Mouse (Mus musculus) WW6 (cell line): ENCODE results near the gene Scaf4.

Source experiments
- DNase-seq: peaks from one replicate; pipeline ENCODE4 v3.0.0-alpha.2; 2013; ENCODE audit warnings: low read depth, low spot score

Scaf4 gene

GRCm38 (mm10) chr16:90203226-90203962 is 80.9 kb downstream of the Scaf4 start:
- DNase-seq, result no peak

GRCm38 (mm10) chr16:90202140-90202539 is 82.2 kb downstream of the Scaf4 start:
- DNase-seq, result no peak

DNA sequence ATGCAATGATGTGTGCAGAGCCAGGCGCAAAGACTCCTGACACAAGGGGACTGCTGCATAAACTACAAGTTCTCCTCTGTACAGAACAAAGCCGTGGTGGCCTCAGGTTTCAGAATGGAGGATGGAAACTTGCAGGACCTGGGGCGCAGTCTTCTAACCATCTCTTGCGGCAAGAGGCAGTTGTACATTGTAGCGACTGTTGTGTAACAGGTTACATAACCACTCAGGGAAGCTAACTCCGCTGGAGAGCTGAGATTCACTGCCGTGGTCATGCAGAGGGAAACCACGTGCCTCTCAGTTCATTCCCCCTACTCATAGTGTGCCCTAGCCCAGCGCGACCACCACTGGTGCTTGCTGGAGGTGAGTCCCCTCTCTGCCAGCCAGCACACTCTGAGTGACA is 85.1 kb downstream of the Scaf4 start:
- DNase-seq, result no peak

GRCm38 (mm10) chr16:90198626-90199025 is 85.7 kb downstream of the Scaf4 start:
- DNase-seq, result no peak

- peak; percentile 67 for DNase-seq
Measured at GRCm38 (mm10) chr16:90197337-90197973, 86.8 kb downstream of the Scaf4 start.

GRCm38 (mm10) chr16:90196688-90197240 is 87.5 kb downstream of the Scaf4 start:
- DNase-seq, result no peak

DNA sequence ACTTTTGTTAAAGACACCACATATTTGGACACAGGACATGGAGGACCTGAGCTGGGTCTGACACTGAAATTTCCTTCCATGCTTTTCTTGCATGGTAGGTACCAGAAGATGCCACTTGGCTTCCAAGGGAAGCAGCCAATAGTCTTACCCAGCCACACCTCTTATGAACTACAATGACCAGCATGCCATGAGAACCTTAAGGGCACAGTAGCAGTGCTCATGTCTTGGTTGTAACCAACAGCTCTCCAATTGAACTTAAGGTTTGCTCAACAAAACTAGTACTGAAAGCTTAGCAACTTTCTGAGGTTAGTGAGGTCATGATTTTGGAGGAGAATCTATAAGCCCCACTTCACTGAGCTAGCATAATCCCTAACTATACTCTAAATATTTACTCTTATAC is 90.6 kb downstream of the Scaf4 start:
- DNase-seq, result no peak

- DNase-seq, result no peak
Measured at GRCm38 (mm10) chr16:90191289-90191688, 93.0 kb downstream of the Scaf4 start.

GRCm38 (mm10) chr16:90187453-90187852 is 96.8 kb downstream of the Scaf4 start:
- DNase-seq, result no peak

DNA sequence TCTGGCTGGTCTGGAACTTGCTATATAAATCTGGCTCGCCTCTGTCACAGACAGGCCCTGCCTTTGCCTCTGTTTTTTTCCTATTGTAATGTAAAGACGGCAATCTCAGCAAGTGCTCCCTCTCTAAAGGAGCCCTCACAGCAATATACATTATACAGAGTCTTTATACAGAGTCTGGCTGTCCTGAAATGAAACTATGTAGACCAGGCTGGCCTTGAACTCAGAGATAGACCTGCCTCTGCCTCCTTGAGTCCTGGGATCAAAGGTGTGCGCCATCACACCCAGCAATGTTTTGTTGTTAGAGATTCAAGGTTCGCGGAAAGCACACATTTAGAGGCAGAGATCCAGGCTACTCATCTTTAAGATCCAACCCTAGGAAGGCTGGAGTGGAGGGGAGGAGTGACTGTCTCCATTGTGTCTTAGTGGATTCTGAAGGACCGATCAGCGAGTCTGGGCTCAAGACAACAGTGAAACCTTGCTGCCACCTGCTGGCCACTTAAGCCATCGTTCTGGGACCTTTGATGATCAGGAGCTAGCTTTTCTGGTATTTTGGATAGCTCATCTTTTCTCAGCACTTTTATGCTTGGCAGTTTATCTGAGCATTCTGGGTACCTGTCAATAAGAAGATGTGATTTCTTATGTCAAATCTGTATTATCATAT is 98.2 kb downstream of the Scaf4 start:
- no peak for DNase-seq

GRCm38 (mm10) chr16:90184135-90184534 is 100.2 kb downstream of the Scaf4 start:
- DNase-seq, result no peak

GRCm38 (mm10) chr16:90181673-90182072 is 102.6 kb downstream of the Scaf4 start:
- DNase-seq, result no peak

GRCm38 (mm10) chr16:90180975-90181374 is 103.3 kb downstream of the Scaf4 start:
- no peak for DNase-seq

DNA sequence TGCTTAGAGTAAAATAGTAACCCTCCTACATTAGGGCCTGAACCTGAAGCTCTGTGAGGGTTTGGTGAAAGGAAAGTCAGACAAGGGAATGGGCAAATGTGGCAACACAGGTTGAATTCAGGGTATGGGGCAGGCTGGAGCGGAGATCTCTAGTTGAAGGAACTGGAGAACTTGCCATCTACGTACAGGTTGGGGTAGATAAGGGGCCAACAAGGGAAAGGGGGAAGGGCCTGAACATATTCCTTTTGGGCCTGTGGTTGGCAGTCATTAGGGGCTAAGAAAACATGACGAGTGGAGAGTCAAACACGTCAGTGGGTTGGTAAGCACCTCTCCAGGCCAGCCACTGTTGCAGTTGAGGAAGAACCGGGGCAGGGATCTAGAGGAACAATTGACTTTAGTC is 104.4 kb downstream of the Scaf4 start:
- DNase-seq, result no peak

- DNase-seq, result no peak
Measured at GRCm38 (mm10) chr16:90178404-90178803, 105.9 kb downstream of the Scaf4 start.

DNA sequence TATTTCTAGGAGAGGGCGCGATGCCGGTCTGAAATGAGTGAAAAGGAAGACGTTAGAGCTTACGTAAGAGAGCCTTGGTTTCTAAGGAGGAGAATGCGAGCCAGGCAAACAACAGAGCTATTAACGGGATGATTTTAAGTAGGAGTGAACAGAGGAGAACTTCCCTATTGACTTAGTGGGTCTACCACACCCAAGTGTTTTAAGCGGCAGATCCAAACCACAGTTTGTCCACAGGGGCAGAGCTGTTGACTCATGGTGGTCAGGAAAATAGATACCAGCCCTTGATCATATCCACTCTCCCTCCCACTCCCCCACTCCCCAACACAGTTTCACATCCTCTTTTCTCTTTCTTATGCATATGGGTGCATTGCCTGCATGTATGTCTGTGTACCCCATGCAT is 106.9 kb downstream of the Scaf4 start:
- no peak for DNase-seq

GRCm38 (mm10) chr16:90176472-90176871 is 107.8 kb downstream of the Scaf4 start:
- no peak for DNase-seq
